Mouse (Mus musculus) bone marrow macrophage, adult 2 months (primary cell): Measurements from ENCODE around the gene Cmip.

Experiments used
- CTCF ChIP-seq: IDR thresholded peaks from 2 replicates; pipeline ENCODE4 v1.5.1; 2012; ENCODE audit warnings: low read depth, mild to moderate bottlenecking, low read length, moderate library complexity
- POLR2A ChIP-seq: IDR thresholded peaks from 2 replicates; pipeline ENCODE4 v1.6.1; 2012; ENCODE audit warnings: mild to moderate bottlenecking, low read depth, low read length, borderline replicate concordance

DNA sequence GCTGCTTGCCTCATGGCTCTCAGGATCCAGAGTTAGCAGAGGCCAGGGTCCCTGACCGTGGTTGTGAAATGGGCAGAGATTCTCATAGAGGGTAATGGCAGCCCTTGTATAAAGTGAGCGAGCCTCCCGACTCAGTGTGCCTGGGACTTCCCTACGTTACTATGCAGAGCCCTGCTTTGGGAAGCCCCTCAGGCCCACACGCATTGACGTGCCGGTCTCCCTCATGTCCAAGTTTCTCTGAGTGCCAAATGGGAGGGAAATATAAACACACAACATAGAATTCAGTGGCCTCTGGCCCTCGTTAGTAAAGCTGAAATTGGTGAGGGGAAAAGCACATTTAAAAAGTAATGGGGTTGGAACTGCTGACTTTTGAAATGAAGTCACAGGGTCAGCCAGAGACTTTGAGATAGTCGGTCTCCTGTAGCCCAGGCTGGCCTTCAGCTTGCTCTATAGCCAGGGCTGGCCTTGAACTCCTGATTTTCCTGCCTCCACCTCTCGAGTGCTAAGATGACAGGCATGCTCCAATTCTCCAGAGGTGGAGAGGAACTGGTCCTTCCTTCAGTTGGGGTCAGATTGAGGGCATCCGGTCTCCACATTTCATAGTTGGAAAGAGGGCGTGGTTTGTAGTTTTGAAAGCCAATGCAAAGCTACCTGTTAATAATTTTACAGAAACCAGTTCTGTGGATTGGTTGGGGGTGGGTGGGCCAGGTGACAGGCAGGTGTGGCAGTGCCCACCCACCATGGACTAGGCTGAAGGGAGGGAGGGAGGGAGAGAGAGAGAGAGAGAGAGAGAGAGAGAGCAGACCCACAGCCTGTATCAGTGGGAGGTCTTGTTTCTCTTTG is 105.0 kb downstream of the Cmip start:
- TF ChIP-seq CTCF, result no peak
- no peak for TF ChIP-seq POLR2A
